Mouse (Mus musculus): ENCODE measurements at regions not wholly inside any gene's neighbourhood (a gene's known extent, or its start where the extent isn't known, plus 50 kb on each side); places are given as distances from the start of the nearest gene placed in this dataset.

DNA sequence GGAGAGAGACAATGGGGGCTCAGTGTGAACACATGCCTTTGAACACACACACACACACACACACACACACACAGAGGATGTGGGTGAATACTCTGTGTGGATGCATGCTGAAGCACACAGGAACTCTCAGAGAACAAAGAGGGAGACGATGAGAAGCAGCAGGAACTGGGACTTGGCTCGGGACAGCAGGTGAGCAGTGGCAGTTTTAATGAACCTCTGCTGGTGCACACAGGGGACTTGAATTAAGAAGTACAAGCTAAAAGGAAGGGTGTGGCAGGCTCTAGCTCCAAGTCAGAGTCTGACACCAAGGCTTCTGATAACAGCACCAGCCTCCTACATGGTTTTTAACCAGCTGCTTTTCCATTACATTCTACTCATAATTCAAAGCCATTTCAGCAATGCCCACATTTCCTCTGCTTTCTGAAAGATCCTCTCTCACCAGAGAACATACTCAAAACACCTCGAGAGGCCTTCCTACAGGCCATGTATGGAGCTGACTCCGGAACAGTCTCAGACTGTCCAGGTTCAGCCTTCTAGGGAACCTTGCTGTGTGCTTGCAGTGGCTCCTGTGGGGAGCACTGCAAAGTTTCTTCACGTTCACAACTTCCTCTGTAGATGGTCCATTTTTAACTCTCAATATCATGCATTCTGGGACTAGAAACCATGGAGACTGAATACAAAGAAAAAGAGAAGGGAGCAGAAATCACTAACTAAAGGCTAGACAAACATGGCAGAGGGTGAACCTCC lies 206.9 kb upstream of the Smim15 start:
- H3K9ac ChIP-seq, result 0 out of 2 replicates have a peak overlapping the region, but pooled peaks have one; percentile 30
- H3K27ac ChIP-seq, result peak overlapping the region; percentile 45
- H3K4me1 ChIP-seq (replicated peaks), result peaks cover 64% of the 10 kb centered on the region
- no peaks in the 10 kb centered on the region for H3K36me3 ChIP-seq
- no peak overlapping the region for H3K4me3 ChIP-seq
- no peaks in the 10 kb centered on the region for H3K27me3 ChIP-seq
- 36% methylated on average over 5 of the region's 5 CpGs for WGBS
- H3K9me3 ChIP-seq, result no peaks in the 10 kb centered on the region
- H3K4me2 ChIP-seq, result no peak overlapping the region
- no peak for ATAC-seq (ENCODE audit: low FRiP score)

DNA sequence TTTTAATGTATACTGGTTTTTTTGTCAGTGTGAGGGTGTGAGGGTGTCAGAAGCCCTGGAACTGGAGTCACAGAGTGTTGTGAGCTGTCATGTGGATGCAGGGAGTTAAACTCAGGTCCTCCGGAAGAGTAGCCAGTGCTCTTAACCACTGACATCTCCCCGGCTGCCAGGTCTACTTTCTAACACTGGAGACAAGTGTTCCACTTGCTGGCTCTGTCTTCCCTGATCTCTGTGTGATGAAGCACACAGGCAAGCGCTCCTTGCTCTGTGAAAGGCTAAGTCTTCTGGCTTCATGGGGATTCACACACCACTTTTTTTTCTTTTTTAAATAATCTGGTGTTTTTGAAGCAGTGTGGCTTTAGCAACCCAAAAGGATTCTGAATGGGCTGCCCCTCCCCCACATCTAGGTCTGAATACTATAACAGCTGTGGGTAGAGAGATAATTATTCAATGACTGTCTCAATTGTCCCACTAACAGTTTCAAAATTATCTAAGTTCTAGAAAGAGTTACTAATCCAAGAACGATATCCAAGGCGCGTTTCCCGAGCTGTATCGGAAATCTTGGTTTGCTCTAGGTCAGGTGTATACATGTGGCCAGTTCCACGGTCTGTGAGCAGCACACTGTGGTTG lies 208.4 kb upstream of the Smim15 start:
- Histone ChIP-seq H3K9ac (no peak overlapping the region), H3K27ac (no peak overlapping the region), H3K4me2 (no peak overlapping the region), H3K27me3 (no peaks in the 10 kb centered on the region), H3K4me1 (replicated peaks) (peaks cover 68% of the 10 kb centered on the region), H3K4me3 (no peak overlapping the region), H3K36me3 (no peaks in the 10 kb centered on the region), H3K9me3 (no peaks in the 10 kb centered on the region)
- no peak; the same call in 1 of the 2 replicates for ATAC-seq (ENCODE audit: low FRiP score)
- WGBS, result 41% methylated on average over 9 of the region's 9 CpGs

GRCm38 (mm10) chr13:107831997-107832396 lies 212.2 kb upstream of the Smim15 start:
- Histone ChIP-seq H3K36me3 (no peaks in the 10 kb centered on the region), H3K9me3 (no peaks in the 10 kb centered on the region), H3K27me3 (no peaks in the 10 kb centered on the region), H3K4me3 (no peak overlapping the region), H3K27ac (no peak overlapping the region), H3K4me1 (replicated peaks) (peaks cover 64% of the 10 kb centered on the region), H3K4me2 (no peak overlapping the region), H3K9ac (no peak overlapping the region)
- 55% methylated on average over 5 of the region's 5 CpGs for WGBS
- ATAC-seq (ENCODE audit: low FRiP score), result 0 out of 2 replicates have a peak, but pooled peaks have one; percentile 2

DNA sequence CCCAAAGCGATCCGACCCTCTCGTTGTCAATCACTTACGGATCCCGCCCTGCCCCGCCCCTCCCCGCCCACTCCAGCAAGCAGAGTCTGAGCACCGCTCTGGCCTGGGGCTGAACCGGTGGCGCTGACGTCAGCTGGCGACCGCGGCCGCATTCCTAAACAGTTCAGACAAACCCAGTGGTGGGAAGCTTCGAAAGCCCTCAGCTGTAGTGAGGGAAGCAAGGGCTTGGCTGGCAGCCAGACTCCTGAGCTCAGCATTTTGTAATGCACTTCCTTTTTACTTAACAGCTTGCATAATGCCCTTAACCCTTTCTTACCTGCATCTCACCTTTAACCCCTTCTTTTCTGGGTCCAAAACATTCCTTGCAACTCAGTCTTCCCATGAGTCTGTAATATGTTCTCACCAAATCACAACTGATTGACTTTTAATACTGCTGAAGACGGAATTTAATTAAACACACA lies 213.0 kb upstream of the Smim15 start:
- H3K4me3 ChIP-seq, result peak overlapping the region; percentile 21
- H3K4me1 ChIP-seq (replicated peaks), result peaks cover 67% of the 10 kb centered on the region
- H3K4me2 ChIP-seq, result peak overlapping the region; percentile 50
- 2% methylated on average over 17 of the region's 17 CpGs for WGBS
- H3K36me3 ChIP-seq, result no peaks in the 10 kb centered on the region
- no peaks in the 10 kb centered on the region for H3K9me3 ChIP-seq
- no peaks in the 10 kb centered on the region for H3K27me3 ChIP-seq
- H3K9ac ChIP-seq, result no peak overlapping the region
- H3K27ac ChIP-seq, result no peak overlapping the region
- ATAC-seq (ENCODE audit: low FRiP score), result peak; percentile 97

- 69% methylated on average over 2 of the region's 2 CpGs for WGBS
- Histone ChIP-seq H3K27ac (no peak overlapping the region), H3K27me3 (no peaks in the 10 kb centered on the region), H3K36me3 (no peaks in the 10 kb centered on the region), H3K4me1 (replicated peaks) (peaks cover 68% of the 10 kb centered on the region), H3K4me2 (no peak overlapping the region), H3K9me3 (no peaks in the 10 kb centered on the region), H3K9ac (no peak overlapping the region), H3K4me3 (no peak overlapping the region)
- ATAC-seq (ENCODE audit: low FRiP score), result no peak
Measured at GRCm38 (mm10) chr13:107830281-107830680, 214.0 kb upstream of the Smim15 start.

GRCm38 (mm10) chr13:107829861-107830260 lies 214.4 kb upstream of the Smim15 start:
- Histone ChIP-seq H3K27ac (no peak overlapping the region), H3K9me3 (no peaks in the 10 kb centered on the region), H3K4me2 (no peak overlapping the region), H3K4me3 (no peak overlapping the region), H3K9ac (no peak overlapping the region), H3K4me1 (replicated peaks) (peaks cover 68% of the 10 kb centered on the region), H3K27me3 (no peaks in the 10 kb centered on the region), H3K36me3 (no peaks in the 10 kb centered on the region)
- no peak for ATAC-seq (ENCODE audit: low FRiP score)
- 95% methylated on average over 4 of the region's 4 CpGs for WGBS

- Histone ChIP-seq H3K4me1 (replicated peaks) (peaks cover 69% of the 10 kb centered on the region), H3K27me3 (no peaks in the 10 kb centered on the region), H3K4me2 (no peak overlapping the region), H3K36me3 (no peaks in the 10 kb centered on the region), H3K9ac (no peak overlapping the region), H3K27ac (no peak overlapping the region), H3K9me3 (no peaks in the 10 kb centered on the region), H3K4me3 (no peak overlapping the region)
- 88% methylated on average over 4 of the region's 4 CpGs for WGBS
- no peak for ATAC-seq (ENCODE audit: low FRiP score)
Measured at GRCm38 (mm10) chr13:107825636-107826035, 218.6 kb upstream of the Smim15 start.

- peaks cover 79% of the 10 kb centered on the region for H3K4me1 ChIP-seq (replicated peaks)
- WGBS, result 65% methylated on average over 1 of the region's 1 CpGs
- ATAC-seq (ENCODE audit: low FRiP score), result no peak
Measured at GRCm38 (mm10) chr13:107823342-107823741, 220.9 kb upstream of the Smim15 start.

DNA sequence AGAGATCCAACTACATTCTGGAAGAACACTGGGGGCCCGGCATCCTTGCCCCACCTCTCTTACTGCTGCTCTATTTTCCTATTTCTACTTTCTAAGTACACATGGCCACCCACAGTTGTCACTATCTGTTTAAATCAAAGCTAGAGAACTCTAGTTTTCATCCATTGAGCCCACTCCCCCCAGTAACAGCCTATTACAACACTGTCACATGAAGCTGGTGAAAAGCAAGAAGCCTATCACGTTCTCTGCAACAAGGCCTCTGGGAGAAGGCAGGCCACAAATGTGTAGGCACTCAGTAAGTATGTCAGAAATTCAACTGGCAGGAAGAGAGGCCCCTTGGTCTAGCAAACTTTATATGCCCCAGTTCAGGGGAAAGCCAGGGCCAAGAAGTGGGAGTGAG lies 222.0 kb upstream of the Smim15 start:
- Histone ChIP-seq H3K27me3 (no peaks in the 10 kb centered on the region), H3K36me3 (no peaks in the 10 kb centered on the region), H3K9me3 (no peaks in the 10 kb centered on the region), H3K4me1 (replicated peaks) (peaks cover 74% of the 10 kb centered on the region), H3K9ac (no peak overlapping the region), H3K27ac (no peak overlapping the region), H3K4me2 (no peak overlapping the region), H3K4me3 (no peak overlapping the region)
- WGBS, result 75% methylated on average over 2 of the region's 2 CpGs
- ATAC-seq (ENCODE audit: low FRiP score), result no peak

More at GRCm38 (mm10) chr13:107823342-107823741, 220.9 kb upstream of the Smim15 start:
- Histone ChIP-seq H3K4me3 (no peak overlapping the region), H3K9ac (no peak overlapping the region), H3K27me3 (no peaks in the 10 kb centered on the region), H3K4me2 (no peak overlapping the region), H3K27ac (no peak overlapping the region), H3K9me3 (no peaks in the 10 kb centered on the region), H3K36me3 (no peaks in the 10 kb centered on the region)

- WGBS, result 19% methylated on average over 9 of the region's 9 CpGs
- Histone ChIP-seq H3K9me3 (no peaks in the 10 kb centered on the region), H3K4me3 (no peak overlapping the region), H3K9ac (no peak overlapping the region), H3K4me2 (no peak overlapping the region), H3K27ac (0 out of 2 replicates have a peak overlapping the region, but pooled peaks have one; percentile 23), H3K36me3 (no peaks in the 10 kb centered on the region), H3K4me1 (replicated peaks) (peaks cover 51% of the 10 kb centered on the region), H3K27me3 (no peaks in the 10 kb centered on the region)
- peak; percentile 53; the same call in 1 of the 2 replicates for ATAC-seq (ENCODE audit: low FRiP score)
Measured at GRCm38 (mm10) chr13:107813562-107814161, 230.6 kb upstream of the Smim15 start.

DNA sequence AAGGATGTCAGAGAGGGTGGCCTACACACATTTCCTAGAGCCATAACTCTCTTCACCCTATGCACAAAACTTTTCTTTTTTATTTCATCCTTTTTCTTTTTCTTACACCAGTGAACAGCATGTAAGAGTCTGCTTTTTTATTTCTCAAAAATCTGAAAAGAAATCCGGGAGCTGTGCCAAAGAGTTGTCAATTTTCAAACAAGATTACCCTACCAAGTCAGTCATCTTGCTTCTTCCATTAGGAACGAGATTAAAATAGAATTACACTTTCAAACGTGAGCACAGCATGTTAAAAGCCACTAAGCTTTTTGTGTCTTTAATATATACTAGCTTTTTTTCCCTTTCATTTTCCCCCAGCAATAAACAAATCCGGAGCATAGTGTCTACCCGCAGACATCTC lies 232.2 kb upstream of the Smim15 start:
- ATAC-seq (ENCODE audit: low FRiP score), result no peak
- Histone ChIP-seq H3K36me3 (no peaks in the 10 kb centered on the region), H3K9me3 (no peaks in the 10 kb centered on the region), H3K27me3 (no peaks in the 10 kb centered on the region), H3K9ac (no peak overlapping the region), H3K4me2 (no peak overlapping the region), H3K4me1 (replicated peaks) (peaks cover 49% of the 10 kb centered on the region), H3K27ac (no peak overlapping the region), H3K4me3 (no peak overlapping the region)
- 61% methylated on average over 5 of the region's 5 CpGs for WGBS

DNA sequence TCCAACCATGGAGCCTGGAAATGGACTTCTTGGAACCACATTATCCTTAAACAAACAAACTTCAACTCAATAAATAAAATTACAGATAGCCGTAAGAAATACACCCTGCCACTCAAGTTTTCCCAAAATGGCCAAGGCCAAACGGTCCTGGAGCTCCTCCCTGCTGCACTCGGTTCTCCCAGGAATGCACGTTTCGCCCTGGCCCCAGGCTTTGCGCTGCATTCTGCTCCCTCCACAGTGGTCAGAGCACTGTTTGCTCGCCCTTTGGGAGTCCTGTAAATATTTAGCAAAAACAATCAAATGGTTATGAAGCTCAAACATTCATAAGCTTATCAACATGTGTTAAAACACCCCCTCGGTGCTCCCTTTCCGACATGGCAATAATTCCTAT lies 233.4 kb upstream of the Smim15 start:
- H3K4me2 ChIP-seq, result no peak overlapping the region
- peaks cover 51% of the 10 kb centered on the region for H3K4me1 ChIP-seq (replicated peaks)
- WGBS, result 82% methylated on average over 9 of the region's 9 CpGs
- H3K36me3 ChIP-seq, result no peaks in the 10 kb centered on the region
- ATAC-seq (ENCODE audit: low FRiP score), result no peak
- no peak overlapping the region for H3K27ac ChIP-seq
- no peak overlapping the region for H3K9ac ChIP-seq
- H3K4me3 ChIP-seq, result no peak overlapping the region
- no peaks in the 10 kb centered on the region for H3K9me3 ChIP-seq
- H3K27me3 ChIP-seq, result no peaks in the 10 kb centered on the region
